Mouse (Mus musculus) MEL (cell line): Measurements from ENCODE around the gene Pou3f1. TPM values are rescaled to one million over a fixed set of nuclear protein-coding genes. Genes with fewer than 3 reads are reported as not detected.

ENCODE experiments used
- DNase-seq: peaks from one replicate; pipeline ENCODE4 v3.0.0; 2011; ENCODE audit warnings: low read depth, low spot score
- H3K27ac ChIP-seq: 2 replicates; pipeline ENCODE4 v1.5.1; 2012; ENCODE audit warnings: low read depth, mild to moderate bottlenecking, control low read depth, low read length, moderate library complexity; ENCODE audit not compliant: control insufficient read depth
- H3K27me3 ChIP-seq, 2 experiments: fragments of 150-350 bp in 1 of 2; sonication (generic) in 1 of 2; 2 replicates each; pipeline ENCODE4 v1.6.1; 2012; ENCODE audit warnings: low read length in 2 of 2, mild to moderate bottlenecking in 2 of 2, improper control_type of control experiment in 1 of 2, moderate library complexity in 1 of 2; ENCODE audit not compliant: insufficient read depth in 2 of 2, control insufficient read depth in 1 of 2
- H3K36me3 ChIP-seq, 2 experiments: 2 replicates each; pipeline ENCODE4 v1.6.1; 2012 to 2014; ENCODE audit warnings: low read length in 2 of 2, improper control_type of control experiment in 1 of 2, inconsistent platforms in 1 of 2, mild to moderate bottlenecking in 1 of 2; ENCODE audit not compliant: insufficient read depth in 2 of 2, control insufficient read depth in 1 of 2
- H3K4me1 ChIP-seq, 2 experiments: fragments of 150-350 bp in 1 of 2; sonication (generic) in 1 of 2; 2 replicates each; pipeline ENCODE4 v1.6.1; 2012; ENCODE audit warnings: low read length in 2 of 2, improper control_type of control experiment in 1 of 2, mild to moderate bottlenecking in 1 of 2; ENCODE audit not compliant: insufficient read depth in 2 of 2, control insufficient read depth in 1 of 2
- H3K4me3 ChIP-seq, 2 experiments: fragments of 150-350 bp in 1 of 2; sonication (generic) in 1 of 2; 2 replicates each; pipeline ENCODE4 v1.5.1; 2012; ENCODE audit warnings: low read depth in 2 of 2, low read length in 2 of 2, mild to moderate bottlenecking in 2 of 2, moderate library complexity in 2 of 2, control low read depth in 1 of 2, improper control_type of control experiment in 1 of 2; ENCODE audit not compliant: control insufficient read depth in 1 of 2, insufficient read depth in 1 of 2
- H3K79me2 ChIP-seq: 2 replicates; pipeline ENCODE4 v1.6.1; 2012; ENCODE audit warnings: mild to moderate bottlenecking, low read length, moderate library complexity; ENCODE audit not compliant: control insufficient read depth, poor library complexity, insufficient read depth
- H3K9ac ChIP-seq: 2 replicates; pipeline ENCODE4 v1.6.1; 2012; ENCODE audit warnings: low read depth, mild to moderate bottlenecking, control low read depth, low read length, moderate library complexity; ENCODE audit not compliant: control insufficient read depth, poor library complexity, severe bottlenecking
- H3K9me3 ChIP-seq: fragments of 150-350 bp; sonication (generic); replicated peaks from 2 replicates; pipeline ENCODE4 v1.6.1; 2012; ENCODE audit warnings: mild to moderate bottlenecking, low read length, improper control_type of control experiment, moderate library complexity; ENCODE audit not compliant: insufficient read depth
- BHLHE40 ChIP-seq: IDR thresholded peaks from 2 replicates; pipeline ENCODE4 v1.6.1; 2012; ENCODE audit warnings: low read depth, mild to moderate bottlenecking, inconsistent platforms, low read length, improper control_type of control experiment, borderline replicate concordance
- CHD1 ChIP-seq: IDR thresholded peaks from 2 replicates; pipeline ENCODE4 v1.6.1; 2012; ENCODE audit warnings: low read depth, mild to moderate bottlenecking, inconsistent platforms, low read length, improper control_type of control experiment
- CTCF ChIP-seq, 3 experiments: IDR thresholded peaks in 2 of 3; conservative IDR thresholded peaks in 1 of 3; 2 replicates each; pipeline ENCODE4 v1.5.1; 2011 to 2012; ENCODE audit warnings: low read length in 3 of 3, low read depth in 2 of 3, mild to moderate bottlenecking in 2 of 3, improper control_type of control experiment in 1 of 3, inconsistent platforms in 1 of 3, mixed read lengths in 1 of 3, moderate library complexity in 1 of 3; ENCODE audit not compliant: control insufficient read depth in 1 of 3, insufficient read depth in 1 of 3, poor library complexity in 1 of 3, severe bottlenecking in 1 of 3
- E2F4 ChIP-seq: IDR thresholded peaks from 2 replicates; pipeline ENCODE4 v1.6.1; 2011; ENCODE audit warnings: low read depth, low read length, improper control_type of control experiment, borderline replicate concordance
- ELF1 ChIP-seq: IDR thresholded peaks from 2 replicates; pipeline ENCODE4 v1.6.1; 2014; ENCODE audit warnings: low read depth, mild to moderate bottlenecking, inconsistent platforms, low read length, improper control_type of control experiment, moderate library complexity
- EP300 ChIP-seq, 2 experiments: IDR thresholded peaks; 2 replicates each; pipeline ENCODE4 v1.6.1; 2011; ENCODE audit warnings: improper control_type of control experiment in 2 of 2, low read length in 2 of 2, low read depth in 1 of 2, mild to moderate bottlenecking in 1 of 2
- JUND ChIP-seq: IDR thresholded peaks from 2 replicates; pipeline ENCODE4 v1.6.1; 2011; ENCODE audit warnings: low read depth, mild to moderate bottlenecking, improper control_type of control experiment, low read length
- KAT2A ChIP-seq: conservative IDR thresholded peaks from 2 replicates; pipeline ENCODE4 v1.6.1; 2012; ENCODE audit warnings: low read depth, low read length, improper control_type of control experiment, inconsistent platforms
- MAX ChIP-seq: IDR thresholded peaks from 2 replicates; pipeline ENCODE4 v1.6.1; 2011; ENCODE audit warnings: low read length, improper control_type of control experiment
- MAZ ChIP-seq: IDR thresholded peaks from 2 replicates; pipeline ENCODE4 v1.6.1; 2012; ENCODE audit warnings: low read depth, mild to moderate bottlenecking, inconsistent platforms, low read length, improper control_type of control experiment
- MEF2A ChIP-seq: IDR thresholded peaks from 2 replicates; pipeline ENCODE4 v1.6.1; 2014; ENCODE audit warnings: low read depth, mild to moderate bottlenecking, inconsistent platforms, low read length, improper control_type of control experiment; ENCODE audit not compliant: poor library complexity, insufficient replicate concordance, severe bottlenecking; ENCODE audit errors: extremely low read depth
- MXI1 ChIP-seq: IDR thresholded peaks from 2 replicates; pipeline ENCODE4 v1.6.1; 2011; ENCODE audit warnings: mild to moderate bottlenecking, low read depth, low read length, improper control_type of control experiment
- MYB ChIP-seq: IDR thresholded peaks from 2 replicates; pipeline ENCODE4 v1.6.1; 2011; ENCODE audit warnings: mild to moderate bottlenecking, low read depth, low read length, improper control_type of control experiment
- MYC ChIP-seq: IDR thresholded peaks from 2 replicates; pipeline ENCODE4 v1.6.1; 2011; ENCODE audit warnings: low read depth, mild to moderate bottlenecking, low read length, improper control_type of control experiment, moderate library complexity
- NELFE ChIP-seq: IDR thresholded peaks from 2 replicates; pipeline ENCODE4 v1.6.1; 2011; ENCODE audit warnings: low read depth, low read length, improper control_type of control experiment
- POLR2AphosphoS2 ChIP-seq: IDR thresholded peaks from 2 replicates; pipeline ENCODE4 v1.6.1; 2011; ENCODE audit warnings: low read length, improper control_type of control experiment
- POLR2AphosphoS5 ChIP-seq: IDR thresholded peaks from 2 replicates; pipeline ENCODE4 v1.6.1; 2012; ENCODE audit warnings: low read depth, borderline replicate concordance, mild to moderate bottlenecking, inconsistent platforms, low read length, moderate library complexity, mixed read lengths
- RAD21 ChIP-seq: IDR thresholded peaks from 2 replicates; pipeline ENCODE4 v1.6.1; 2011; ENCODE audit warnings: mild to moderate bottlenecking, low read depth, low read length, improper control_type of control experiment
- RCOR1 ChIP-seq: IDR thresholded peaks from 2 replicates; pipeline ENCODE4 v1.6.1; 2012; ENCODE audit warnings: low read depth, mild to moderate bottlenecking, inconsistent platforms, low read length, improper control_type of control experiment
- SMC3 ChIP-seq: IDR thresholded peaks from 2 replicates; pipeline ENCODE4 v1.6.1; 2011; ENCODE audit warnings: low read depth, low read length, improper control_type of control experiment
- TBP ChIP-seq: IDR thresholded peaks from 2 replicates; pipeline ENCODE4 v1.8.0; 2011; ENCODE audit warnings: low read depth, low read length, improper control_type of control experiment
- USF1 ChIP-seq: IDR thresholded peaks from 2 replicates; pipeline ENCODE4 v1.6.1; 2014; ENCODE audit warnings: low read depth, mild to moderate bottlenecking, inconsistent platforms, low read length, improper control_type of control experiment, moderate library complexity
- USF2 ChIP-seq, 2 experiments: IDR thresholded peaks; 2 replicates each; pipeline ENCODE4 v1.6.1; 2011 to 2012; ENCODE audit warnings: improper control_type of control experiment in 2 of 2, low read length in 2 of 2, borderline replicate concordance in 1 of 2, inconsistent platforms in 1 of 2, low read depth in 1 of 2, mild to moderate bottlenecking in 1 of 2; ENCODE audit not compliant: insufficient read depth in 1 of 2
- ZC3H11A ChIP-seq: IDR thresholded peaks from 2 replicates; pipeline ENCODE4 v1.6.1; 2012; ENCODE audit warnings: low read depth, mild to moderate bottlenecking, inconsistent platforms, low read length, improper control_type of control experiment
- ZNF384 ChIP-seq: IDR thresholded peaks from 2 replicates; pipeline ENCODE4 v1.6.1; 2012; ENCODE audit warnings: low read depth, mild to moderate bottlenecking, inconsistent platforms, low read length, improper control_type of control experiment
- polyA plus RNA-seq, 2 experiments: library from polyadenylated mRNA; stranded (reverse) in 1 of 2; unstranded in 1 of 2; fragments of >175 nt in 1 of 2; fragments of >200 nt in 1 of 2; gene quantifications; 2 replicates each; pipeline versions ENCODE4 v1.2.1 to v1.2.4; 2012; ENCODE audit warnings: low replicate concordance in 2 of 2, low read depth in 1 of 2; ENCODE audit not compliant: insufficient read length in 2 of 2, insufficient read depth in 1 of 2, missing spikeins in 1 of 2
- total RNA-seq: library from RNA; depleted of rRNA; stranded (reverse); fragments of 300-350 nt; gene quantifications from 2 replicates; pipeline ENCODE4 v1.2.3, GENCODE M21; 2012

Pou3f1 gene
- total and polyA plus RNA-seq, 3 experiments = not detected

DNA sequence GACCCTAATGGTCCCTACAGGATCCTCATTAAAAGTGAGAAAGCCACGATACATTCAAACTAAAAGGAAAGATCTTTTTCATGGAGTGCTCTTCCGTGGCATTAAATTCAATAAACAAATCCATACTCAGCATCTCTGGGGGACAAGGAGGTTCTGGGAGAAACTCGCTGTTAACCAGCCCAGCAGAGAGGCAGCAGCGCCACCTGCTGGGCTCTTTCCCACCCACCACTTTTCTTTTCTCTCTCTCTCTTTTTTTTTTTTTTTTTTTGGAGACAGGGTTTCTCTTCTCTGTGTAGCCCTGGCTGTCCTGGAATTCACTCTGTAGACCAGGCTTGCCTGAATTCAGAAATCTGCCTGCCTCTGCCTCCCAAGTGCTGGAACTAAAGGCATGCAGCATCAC is 18.4 kb downstream of the Pou3f1 start:
- TF ChIP-seq ELF1 (no peak), ZNF384 (peak; percentile 98), SMC3 (peak; percentile 83), POLR2AphosphoS5 (no peak), CTCF (IDR thresholded peaks at IDR 0.05 in 2 of 3, conservative IDR thresholded peaks at IDR 0.05 in 1 of 3; ENCODE audit: control insufficient read depth in 1 of 3, insufficient read depth in 1 of 3, low read depth in 2 of 3, low read length in 3 of 3, poor library complexity in 1 of 3, severe bottlenecking in 1 of 3) (peak; percentile 68 to 91 (median 82)), RAD21 (peak; percentile 90), EP300 (IDR thresholded peaks at IDR 0.05; ENCODE audit: low read depth in 1 of 2, low read length in 2 of 2) (no peak), ZC3H11A (peak; percentile 77)
- Histone ChIP-seq H3K9me3 (no peaks in the 10 kb centered on the region), H3K4me1 (no peaks in the 10 kb centered on the region), H3K4me3 (no peak overlapping the region), H3K79me2 (no peaks in the 10 kb centered on the region), H3K36me3 (no peaks in the 10 kb centered on the region), H3K27ac (no peak overlapping the region), H3K27me3 (no peaks in the 10 kb centered on the region), H3K9ac (no peak overlapping the region)
- peak; percentile 70 for DNase-seq

GRCm38 (mm10) chr4:124675958-124676357 is 19.4 kb downstream of the Pou3f1 start:
- Histone ChIP-seq H3K9ac (no peak overlapping the region), H3K9me3 (no peaks in the 10 kb centered on the region), H3K36me3 (no peaks in the 10 kb centered on the region), H3K27ac (no peak overlapping the region), H3K4me3 (no peak overlapping the region), H3K79me2 (no peaks in the 10 kb centered on the region), H3K4me1 (no peaks in the 10 kb centered on the region), H3K27me3 (no peaks in the 10 kb centered on the region)
- DNase-seq = no peak
- TF ChIP-seq JUND (no peak), POLR2AphosphoS2 (peak; percentile 52; the same call in 1 of the 2 replicates), KAT2A (no peak), NELFE (no peak)

GRCm38 (mm10) chr4:124682270-124682669 is 25.7 kb downstream of the Pou3f1 start:
- no peak overlapping the region for H3K9ac ChIP-seq
- H3K79me2 ChIP-seq = peaks cover 2% of the 10 kb centered on the region
- H3K4me1 ChIP-seq = no peaks in the 10 kb centered on the region
- peaks cover 2 to 31% of the 10 kb centered on the region in 2 experiments; a peak in 3 of 4 replicates for H3K36me3 ChIP-seq
- H3K4me3 ChIP-seq = no peak overlapping the region
- no peak overlapping the region for H3K27ac ChIP-seq
- no peaks in the 10 kb centered on the region for H3K27me3 ChIP-seq
- DNase-seq = no peak
- no peaks in the 10 kb centered on the region for H3K9me3 ChIP-seq
- TF ChIP-seq MXI1 (no peak), ZC3H11A (peak; percentile 31; the same call in 1 of the 2 replicates), MYB (no peak), RCOR1 (no peak), TBP (no peak), USF2 (IDR thresholded peaks at IDR 0.05; ENCODE audit: borderline replicate concordance in 1 of 2, insufficient read depth in 1 of 2, low read depth in 1 of 2, low read length in 2 of 2) (no peak), MEF2A (no peak), RAD21 (peak; percentile 46), KAT2A (no peak), SMC3 (peak; percentile 52), USF1 (no peak), NELFE (no peak), CTCF (IDR thresholded peaks at IDR 0.05 in 2 of 3, conservative IDR thresholded peaks at IDR 0.05 in 1 of 3; ENCODE audit: control insufficient read depth in 1 of 3, insufficient read depth in 1 of 3, low read depth in 2 of 3, low read length in 3 of 3, poor library complexity in 1 of 3, severe bottlenecking in 1 of 3) (peak in 1 of 3 experiments; percentile 49; a peak in 2 of 6 replicates), E2F4 (no peak), ELF1 (no peak), MAX (no peak), MAZ (no peak), CHD1 (no peak), MYC (no peak), BHLHE40 (no peak)
